Mouse (Mus musculus) induced T-regulatory cell, adult 2 months (primary cell): ENCODE measurements around the gene Asb6.
A peak's percentile ranks its signal among the peaks of the same experiment; 100 is the strongest.

ENCODE experiments used
- DNase-seq: peaks from one replicate; pipeline ENCODE4 v3.0.0-alpha.2; 2012; ENCODE audit warnings: low read depth

The Asb6 gene

DNA sequence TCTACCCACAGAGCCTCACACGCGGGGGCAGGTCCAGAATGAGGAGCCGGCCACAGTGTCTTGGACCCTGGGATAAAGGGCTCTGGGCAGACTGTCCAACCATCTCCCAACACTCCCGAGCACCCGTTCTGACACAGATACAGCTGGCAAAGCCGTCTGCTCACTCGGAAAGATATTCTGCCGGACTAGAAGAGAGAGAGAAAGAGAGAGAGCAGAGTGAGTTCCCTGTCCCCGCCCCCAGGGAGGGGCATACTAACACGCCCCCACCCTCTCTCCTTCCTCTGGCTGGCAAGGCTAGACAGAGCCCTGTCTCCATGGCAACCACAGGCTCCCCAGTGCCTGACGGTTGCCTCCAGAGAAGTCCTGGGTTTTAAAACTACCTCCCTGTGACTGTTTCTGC lies 33.8 kb downstream of the Asb6 start:
- DNase-seq, result peak; percentile 96

DNA sequence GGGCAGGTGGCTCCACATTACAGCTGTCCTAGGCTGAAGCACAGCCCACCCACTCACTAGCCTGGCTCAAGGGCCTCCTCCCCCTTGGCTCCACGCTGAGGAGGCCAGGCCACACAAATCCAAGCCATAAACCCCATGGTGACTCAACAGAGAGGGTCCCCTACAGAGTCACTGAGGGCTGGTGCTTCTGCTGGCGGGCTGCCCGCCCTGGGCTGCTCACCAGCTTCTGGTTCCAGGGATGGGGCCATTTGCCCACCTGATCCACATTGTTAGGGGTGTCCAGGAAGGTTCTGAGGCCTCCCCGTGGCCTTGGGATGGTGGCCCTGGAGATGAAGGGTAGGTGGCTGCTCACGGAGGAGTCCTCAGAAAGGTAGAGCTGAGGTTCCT lies 34.3 kb downstream of the Asb6 start:
- DNase-seq, result no peak

DNA sequence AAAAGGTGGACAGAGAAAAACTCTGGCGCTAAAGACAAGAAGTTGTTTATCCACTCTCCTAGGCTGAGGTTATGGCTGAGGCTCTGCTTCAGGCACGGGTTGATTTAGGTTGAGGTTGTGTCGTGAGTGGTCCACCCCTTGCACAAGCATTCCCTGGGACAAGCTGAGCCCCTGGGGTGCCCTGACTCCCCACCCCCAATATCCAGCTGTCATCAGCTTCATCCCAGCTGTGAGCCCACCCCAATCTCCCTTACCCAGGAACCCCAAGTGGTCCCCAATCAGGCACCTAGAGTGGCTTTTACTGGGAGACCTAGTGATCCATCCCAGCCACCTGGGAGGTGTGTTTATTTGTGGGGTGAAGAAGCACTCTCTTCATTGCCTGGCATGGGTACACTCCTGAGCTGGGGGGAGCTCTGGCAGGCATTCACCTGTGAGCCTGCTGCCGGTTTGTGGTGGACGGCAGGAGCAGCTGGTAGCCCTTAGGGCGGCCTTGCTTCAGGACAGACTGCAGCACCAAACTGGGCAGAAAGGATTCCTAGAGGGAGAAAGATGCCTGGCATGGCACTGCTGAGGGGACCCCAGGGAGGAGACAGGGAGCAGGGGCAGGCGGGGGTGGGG lies 34.8 kb downstream of the Asb6 start:
- DNase-seq, result no peak

DNA sequence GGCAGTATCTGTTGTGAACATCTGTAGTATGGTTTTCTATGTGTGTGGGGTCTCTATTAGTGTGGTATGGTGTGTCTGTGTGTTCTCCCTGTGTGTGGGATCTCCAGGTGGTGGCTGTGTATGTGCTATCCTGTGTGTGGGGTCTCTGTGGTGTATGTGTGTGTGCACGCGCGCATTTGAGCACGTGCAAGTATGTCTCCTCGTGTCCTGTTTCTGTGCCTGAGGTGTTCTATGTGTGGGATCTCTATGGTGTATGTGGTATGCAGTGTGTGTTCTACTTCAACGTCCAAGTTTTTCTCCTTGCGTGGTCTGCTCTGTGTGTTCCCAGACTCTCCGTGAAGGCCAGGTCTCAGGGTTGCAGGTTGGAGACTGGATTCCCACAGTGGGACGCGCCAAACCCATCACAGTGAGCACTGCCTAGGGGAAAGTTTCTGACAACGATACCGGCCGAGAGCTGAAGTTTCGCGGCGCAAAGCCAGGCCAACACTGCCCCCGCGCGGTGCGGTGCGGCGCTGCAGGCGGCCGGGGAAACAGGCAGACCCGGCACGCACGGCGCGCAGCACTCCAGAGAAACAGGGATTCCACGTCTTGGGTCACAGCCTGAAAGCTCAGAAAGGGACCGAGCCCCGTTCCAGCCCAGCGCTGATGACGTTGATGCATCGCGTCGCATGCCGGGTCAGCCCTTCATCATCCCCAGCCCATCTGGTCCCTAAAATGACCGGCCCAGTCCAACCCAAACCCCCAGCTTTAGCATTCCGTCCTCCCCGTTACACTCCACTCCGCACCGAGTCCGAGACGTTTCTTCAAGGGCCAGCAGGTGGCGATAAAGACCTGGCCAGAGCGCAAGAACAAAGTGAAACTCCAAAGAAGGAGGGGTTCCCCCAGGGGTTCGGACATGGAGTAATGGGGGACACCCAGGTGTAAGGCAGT lies 35.7 kb downstream of the Asb6 start:
- DNase-seq, result peak; percentile 93

DNA sequence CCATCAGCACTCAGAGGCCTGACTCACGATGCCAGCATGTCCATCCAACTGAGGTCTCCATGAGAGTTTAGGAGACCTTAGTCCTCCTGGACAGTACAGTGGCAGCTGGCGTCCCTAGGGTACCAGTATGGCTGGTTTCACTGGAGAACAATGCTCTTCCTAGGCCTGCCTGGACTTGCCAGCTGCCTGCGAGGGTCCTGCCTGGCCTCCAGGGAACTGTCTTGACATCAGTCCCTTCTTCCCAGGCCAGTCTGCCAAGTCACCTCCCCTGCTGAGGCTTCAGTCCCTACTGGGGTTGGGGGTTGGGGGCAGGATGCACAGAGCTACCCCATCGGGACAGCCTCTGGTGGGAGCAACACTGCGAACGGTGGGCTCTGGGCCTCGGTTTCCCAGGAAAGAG lies 38.1 kb downstream of the Asb6 start:
- DNase-seq, result no peak

DNA sequence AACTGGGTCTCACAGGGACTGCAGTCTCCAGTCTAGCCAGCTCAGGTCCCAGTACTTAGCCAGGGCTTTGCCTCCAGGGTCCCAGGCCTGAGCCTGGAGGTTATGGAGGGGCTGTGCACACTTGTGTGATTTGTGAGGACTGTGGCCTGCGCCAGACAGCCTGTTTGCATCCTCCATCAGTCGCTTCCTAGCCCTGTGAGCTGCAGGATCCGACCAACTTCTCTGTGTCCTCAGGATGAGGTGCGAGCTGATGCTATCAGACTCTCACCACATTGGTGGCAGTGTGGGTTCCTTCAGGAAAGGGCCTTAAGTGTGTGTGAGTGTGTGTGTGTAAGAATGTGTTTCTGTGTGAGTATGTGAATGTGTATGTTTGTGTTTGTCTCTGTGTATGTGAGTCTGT lies 42.7 kb downstream of the Asb6 start:
- DNase-seq, result no peak

DNA sequence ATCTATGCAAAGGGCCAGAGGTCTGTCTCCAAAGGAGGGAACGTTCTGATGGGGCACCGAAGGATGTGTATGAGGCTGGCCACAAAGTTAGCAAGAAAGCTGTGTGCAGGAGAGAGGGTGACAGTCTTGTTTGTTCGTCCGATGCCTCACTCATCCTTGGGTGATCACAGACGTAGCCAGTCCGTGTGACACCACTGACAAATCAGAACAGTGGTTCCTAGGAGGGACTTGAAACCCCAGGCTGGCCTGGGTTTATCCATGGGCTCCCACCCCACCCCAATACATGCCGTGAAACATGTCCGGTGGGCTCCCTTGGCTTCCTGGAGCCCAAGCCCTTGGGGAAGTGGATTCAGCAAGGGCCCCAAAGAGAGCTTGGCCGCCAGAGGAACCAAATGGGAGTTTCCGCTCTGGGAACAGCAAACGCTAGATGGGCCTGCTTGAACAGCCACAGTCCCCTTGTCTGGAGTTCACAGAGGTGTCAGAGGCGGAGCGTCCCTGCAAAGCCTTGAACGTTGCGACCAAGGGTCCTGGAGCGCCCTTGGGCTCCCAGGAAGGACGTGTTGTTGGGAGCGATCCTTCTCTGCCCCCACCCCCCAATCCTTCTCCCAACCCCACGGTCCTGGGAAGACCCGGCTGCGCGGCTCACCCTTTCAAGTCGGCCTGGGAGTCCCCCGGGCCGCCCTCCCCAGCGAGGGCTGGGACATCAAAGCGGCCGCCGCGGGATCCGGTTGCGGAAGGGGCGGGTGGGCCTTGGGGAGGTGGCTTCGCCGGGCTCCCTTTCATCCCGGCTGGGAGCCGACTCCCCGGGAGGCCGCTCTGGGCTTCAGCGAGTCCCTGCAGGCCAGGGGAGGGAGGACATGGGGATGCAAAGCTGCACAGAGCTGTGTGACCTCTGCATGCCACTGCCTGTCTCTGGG lies 45.8 kb downstream of the Asb6 start:
- peak; percentile 55 for DNase-seq

DNA sequence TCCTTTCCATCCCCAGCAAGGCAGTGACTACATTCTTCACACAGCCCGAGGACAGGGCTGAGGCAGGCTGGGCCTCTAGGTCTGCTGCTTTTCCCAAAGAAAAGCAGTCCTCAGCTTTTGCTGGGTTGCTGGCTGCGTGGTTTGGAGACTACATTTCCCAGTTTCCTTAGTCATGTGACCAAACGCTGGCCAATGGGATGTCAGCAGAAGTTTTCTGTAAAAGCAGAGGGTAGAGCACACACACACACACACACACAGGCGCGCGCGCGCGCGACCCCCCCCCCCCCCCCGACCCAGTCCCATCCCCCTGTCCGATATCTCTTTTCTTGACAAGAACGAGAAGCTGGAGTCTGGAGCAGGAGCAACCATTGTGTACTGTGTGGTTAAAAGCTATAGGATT lies 46.8 kb downstream of the Asb6 start:
- DNase-seq, result peak; percentile 23

DNA sequence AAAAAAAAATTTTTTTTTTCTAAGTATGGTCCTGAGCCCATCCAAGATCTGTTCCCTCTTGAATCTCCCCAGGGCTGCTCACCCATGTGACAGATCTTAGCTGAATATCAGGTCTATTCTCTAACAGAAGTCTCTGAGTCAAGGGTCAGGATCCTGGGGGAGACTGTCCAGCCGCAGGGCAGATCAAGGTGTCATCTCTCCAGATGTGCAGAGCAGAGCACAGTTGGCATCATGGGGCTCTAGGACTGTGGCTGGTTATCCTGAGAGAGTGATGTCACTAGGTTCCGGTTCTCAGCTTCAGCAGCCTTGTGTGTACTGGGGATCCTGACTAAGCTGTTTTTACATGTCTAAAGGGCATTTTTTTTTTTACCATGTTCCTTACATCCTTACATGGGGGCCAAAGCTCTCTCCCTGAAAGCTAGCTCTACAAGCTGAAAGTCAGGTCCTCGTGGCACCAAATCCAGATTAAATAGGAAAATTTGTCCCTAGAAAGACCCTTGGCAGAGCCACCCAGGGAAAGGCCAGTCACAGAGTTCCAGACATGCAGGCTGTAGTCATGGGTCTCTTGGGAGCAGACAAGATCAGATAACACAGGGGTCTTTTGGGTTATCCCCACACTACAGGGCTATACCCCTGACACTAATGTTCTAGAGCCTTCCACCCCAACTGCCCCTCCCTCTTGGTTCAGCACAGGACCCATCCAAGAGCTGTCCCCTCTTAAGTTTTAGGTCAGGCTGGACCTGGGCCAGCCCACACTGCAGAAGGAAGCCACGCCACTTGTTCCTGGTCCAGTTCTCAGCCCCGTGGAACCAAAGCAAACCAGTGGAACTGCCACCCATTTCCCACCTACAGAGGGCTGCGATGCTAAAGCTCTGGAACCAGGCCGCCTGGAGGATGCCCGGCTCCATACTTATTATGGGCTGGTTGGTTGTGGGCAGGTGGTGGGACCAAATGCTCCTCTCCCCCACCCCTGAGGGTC lies 47.5 kb downstream of the Asb6 start:
- no peak for DNase-seq

DNA sequence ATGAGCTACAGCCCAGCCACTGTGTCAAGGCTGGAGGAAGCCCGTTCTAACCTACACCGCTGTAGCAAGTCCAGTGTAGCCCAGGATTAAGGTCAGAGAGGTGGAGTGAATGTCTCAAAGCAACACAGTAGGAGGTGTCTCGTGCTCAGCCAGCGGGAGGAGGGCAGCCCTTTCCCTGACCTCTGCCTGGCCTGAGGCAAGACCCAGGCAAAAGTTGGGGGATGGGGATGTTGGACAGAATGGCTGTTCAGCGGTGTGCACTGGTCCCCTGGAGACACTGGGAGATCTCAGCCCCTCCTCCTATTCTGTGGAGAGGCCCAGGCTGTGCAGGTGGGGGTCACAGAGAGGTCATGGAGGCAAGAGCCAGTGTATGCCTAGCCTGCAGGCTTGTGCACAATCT lies 50.9 kb downstream of the Asb6 start:
- DNase-seq, result no peak

DNA sequence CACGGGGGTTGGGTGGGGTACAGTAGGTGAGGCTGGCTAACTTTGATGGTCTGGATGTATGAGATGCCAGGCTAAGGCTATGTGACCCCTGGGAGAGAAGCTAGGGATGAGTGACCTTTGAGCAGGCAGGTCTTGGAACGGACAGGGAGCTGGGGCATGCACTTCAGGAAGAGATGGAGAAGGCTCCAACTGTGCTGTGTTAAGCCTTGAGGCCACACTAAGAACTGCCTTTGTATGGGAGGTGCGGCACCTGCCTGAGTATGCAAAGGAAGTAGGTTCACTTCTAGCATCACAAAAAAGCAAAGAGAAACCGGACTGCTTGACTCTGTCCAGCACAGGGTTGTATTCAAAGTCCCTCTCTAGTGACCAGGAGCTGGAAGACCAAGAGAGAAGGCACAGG lies 51.9 kb downstream of the Asb6 start:
- DNase-seq, result no peak

DNA sequence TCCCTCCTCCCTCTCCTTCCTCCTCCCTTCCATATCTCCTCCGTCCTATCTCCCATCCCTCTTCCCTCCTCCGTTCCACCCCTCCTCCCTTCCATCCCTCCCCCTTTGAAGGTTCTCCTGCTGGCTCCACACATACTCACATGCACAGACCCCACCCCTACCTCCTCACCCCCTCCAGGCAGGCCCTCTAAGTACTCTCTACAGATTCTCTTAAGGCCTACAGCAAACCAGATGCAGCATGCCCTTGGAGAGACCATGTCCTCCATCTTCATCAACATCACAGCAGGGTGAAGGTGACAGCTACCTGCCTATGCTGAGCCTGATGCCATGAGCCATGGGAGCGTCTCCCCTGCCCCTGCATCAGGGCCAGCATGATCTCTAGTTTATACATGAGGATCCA lies 52.9 kb downstream of the Asb6 start:
- no peak for DNase-seq

DNA sequence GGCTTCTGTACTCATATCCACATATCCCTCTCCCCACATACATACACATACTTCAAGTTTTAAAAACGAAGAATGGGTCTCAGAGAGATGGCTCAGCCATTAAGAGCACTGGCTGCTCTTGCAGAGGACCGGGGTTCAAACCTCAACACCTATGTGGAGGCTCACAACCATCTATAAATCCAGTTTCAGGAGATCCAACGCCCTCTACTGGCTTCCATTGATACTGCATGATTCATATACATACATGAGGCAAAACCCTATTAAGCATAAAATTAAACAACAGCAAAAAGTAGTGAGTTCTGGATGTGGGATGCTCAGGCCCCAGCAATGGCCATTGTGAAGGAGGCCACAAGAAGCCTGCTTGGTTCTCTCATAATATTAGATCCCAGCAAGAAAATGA lies 54.2 kb downstream of the Asb6 start:
- peak; percentile 53 for DNase-seq

DNA sequence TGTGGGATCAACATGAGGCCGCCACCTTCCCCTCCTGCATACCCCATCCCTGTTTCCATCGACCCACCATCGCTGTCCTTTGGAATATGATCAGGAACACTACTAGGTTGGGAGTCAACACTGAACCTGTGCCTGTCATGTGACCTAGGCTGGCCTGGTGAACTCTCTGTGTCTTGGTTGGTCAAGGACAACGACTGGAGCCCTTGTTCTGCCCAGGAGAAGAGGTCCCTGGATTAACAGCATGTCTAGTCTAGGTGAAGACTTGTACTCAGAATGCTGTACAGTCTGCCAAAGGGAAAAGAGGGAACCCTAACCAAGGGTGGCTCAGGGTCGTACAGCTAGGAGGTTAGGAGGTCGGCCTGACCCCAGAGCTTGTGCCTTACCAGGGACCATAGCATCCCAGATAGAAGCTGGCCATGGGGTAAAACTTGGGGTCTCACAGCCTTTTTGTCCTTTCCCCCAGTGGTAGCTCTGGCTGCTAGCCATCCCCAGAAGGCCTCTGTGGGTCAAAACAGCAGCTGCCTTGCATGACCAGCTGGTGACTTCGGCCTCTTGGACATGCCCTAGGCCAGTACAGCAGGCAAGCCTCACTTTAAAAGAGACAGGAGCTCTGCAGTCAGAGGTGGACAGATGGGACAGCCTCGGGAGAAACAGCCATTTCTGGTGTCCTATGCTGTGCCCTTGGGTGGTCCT lies 56.7 kb downstream of the Asb6 start:
- DNase-seq, result no peak
